Mouse (Mus musculus): Measurements from ENCODE around the gene Chst4.

DNA sequence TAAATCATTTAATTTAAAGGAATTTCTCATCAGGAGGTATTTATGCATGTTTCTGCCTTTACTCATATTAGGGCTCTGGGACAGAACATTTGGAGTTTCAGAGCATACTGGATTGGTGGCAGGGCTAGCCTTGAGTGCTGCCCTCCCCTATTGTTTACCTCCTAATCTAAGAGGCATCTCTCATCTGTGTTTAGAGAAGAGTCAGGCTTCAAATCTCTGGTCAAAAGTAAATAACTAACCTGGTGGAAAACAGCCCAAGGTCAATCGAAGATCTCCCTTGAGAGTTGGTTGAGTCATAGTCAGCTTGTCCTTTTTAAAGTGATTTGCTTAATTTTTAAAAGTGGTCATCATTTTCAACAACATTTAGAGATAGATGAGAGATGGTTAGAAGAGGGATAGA lies 46.6 kb downstream of the Chst4 start:
- TF ChIP-seq POLR2A (IDR thresholded peaks at IDR 0.05; ENCODE audit: borderline replicate concordance, extremely low read depth, low read depth, low read length) (no peak), CTCF (IDR thresholded peaks at IDR 0.05; ENCODE audit: insufficient read depth, low read length) (no peak)
